Mouse (Mus musculus) WW6 (cell line): ENCODE measurements around the gene Gpr18.
"Not testable (repeated sequence)": the region's sequence is repeated elsewhere in the genome, so short reads cannot be mapped to it uniquely, and the experiment has no call there.

Source experiments
- DNase-seq: peaks from one replicate; pipeline ENCODE4 v3.0.0-alpha.2; 2013; ENCODE audit warnings: low read depth, low spot score

The Gpr18 gene

DNA sequence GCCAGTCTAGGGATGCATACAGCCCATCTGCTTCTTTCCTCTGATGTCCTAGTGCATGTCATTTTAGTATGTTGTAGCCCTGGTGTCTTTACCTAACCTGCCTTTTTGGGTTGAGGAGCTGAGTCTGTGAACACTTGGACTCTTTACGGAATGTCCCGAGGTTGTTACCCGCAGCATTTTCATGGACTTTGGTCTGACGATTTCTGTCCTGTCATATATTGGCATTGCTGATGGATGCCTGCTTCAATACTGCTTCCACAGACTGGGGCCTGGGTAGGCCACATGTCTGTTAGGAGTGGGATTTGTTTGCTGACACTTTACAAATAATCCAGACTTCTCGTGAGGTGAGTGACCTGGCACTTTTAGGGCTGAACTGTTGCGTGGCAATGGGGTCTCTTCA, 21.8 kb downstream of the Gpr18 start:
- DNase-seq: no peak

DNA sequence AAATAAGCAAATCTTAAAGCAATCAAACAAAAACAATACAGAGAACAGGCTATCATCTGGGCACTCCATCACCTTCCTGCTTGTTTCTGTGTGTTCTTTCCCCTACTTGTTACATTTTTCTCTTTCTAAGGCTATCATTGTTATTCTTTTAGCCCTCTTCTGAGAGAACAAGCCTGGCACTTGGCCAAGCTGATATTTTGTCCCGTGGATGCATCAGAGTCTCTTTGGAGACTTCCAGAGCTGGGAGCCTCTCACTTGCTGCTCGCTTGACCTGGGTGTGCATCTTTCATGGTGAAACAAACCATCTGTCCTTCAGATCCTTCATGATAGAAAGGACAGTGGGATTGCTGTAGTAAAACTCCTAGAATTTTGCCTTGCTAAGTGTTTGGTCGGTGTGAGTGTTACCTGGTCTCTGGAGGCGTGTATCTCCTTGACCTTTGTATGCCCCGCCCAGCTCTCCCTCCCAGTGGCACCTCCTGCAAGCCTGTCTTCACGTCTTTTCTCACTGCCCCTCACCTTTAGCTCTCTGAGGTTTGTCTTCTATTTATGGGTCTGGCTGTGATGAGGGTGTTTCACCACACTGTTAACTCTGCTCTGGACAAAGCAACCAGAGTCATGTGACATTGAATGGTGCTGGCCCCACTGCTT, 31.3 kb downstream of the Gpr18 start:
- no peak for DNase-seq

DNA sequence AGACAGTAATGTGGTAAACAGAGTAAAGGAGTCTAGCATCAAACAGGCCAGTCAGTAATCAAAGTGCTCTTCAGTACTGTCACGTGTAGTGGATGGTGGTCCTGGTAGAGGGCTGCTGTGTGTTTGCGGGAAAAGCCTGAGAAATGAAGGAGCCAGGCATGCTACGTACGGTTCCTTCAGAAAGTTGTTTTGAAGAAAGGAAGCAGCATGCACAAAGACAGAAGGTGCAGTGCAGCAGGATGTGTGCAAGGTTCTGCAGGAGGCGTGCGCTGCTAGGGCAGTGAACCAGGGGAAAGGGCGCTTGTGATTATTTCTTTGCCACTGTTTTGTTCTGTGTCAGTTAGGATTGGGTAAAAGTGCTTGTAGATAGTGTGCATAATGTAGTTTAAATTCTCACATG, 34.4 kb downstream of the Gpr18 start:
- DNase-seq: no peak

DNA sequence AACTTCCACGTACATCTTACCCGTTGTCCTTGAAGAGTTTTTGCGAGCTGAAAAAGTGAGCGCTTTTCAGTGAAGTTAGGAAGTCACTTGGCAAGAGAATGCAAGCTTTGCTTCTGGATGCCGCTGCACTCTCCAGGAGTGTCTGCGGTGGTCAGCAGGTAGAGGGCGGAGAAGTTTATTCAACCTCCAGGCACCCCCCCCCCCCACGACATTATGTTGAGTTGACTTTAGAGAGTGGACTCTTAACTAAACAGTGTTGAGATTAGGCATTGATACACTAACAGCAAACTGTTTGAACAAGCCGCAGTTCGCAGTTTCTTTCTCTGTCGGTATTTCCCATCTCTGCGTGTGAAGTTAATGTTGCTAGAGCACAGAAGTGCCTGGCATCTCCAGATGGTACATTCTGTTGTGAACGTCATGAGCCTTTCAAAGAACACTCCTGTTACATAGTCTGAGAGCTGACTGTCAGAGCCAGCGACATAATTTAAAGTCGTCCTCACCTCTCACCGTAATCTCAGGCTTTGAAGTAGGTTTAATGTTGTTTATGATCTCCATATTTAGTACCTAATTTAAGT, 36.2 kb downstream of the Gpr18 start:
- no peak for DNase-seq

DNA sequence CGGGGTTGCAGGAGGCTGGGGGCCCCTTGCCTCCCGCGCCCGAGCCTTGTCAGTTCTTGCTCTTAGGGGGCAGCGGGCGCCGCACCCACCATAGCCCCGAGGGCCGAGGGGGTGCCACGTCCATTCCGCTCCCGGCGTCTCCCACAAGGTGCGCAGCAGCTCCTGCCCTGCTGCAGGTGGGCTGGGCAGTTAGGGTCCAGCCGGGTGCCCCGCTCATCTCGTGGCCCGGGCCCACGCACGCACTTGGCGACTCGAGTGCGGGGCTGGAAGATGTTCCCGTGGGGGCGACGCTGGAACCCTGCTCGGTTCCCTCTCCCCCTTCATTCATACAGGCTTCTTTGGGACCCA, 36.7 kb downstream of the Gpr18 start:
- no peak for DNase-seq

DNA sequence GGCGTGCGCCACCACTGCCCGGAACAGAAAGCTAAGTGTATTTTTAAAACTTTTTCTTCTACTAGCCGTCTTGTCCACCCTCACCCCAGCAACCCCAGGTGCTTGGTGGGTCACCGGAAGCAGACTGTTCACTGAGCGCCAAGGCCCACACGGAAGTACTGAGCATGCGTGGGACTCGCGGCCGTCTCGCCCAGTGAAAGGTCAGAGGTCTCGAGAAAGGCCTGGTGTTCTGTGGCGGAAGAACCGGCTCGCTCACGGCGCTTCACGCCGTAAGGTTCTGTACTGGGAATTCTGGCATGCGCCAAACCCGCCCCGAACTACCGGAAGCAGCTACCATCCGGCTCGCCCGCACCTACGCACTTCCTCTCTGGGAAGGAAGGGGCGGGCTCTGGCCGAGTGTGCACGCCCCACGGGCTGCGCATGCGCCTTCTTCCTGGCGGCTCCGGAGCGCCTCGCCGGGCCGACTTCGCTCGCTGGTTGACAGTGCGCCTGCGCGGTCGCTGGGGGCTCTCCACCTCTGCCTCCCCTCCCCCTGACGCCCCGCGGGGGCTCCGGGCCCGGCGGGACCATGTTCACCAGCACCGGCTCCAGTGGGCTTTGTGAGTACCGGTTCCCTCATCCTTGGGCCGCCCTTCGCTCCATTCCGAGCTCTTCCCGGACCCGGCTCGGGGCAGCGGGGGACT, 37.3 kb downstream of the Gpr18 start, which contains the start of gene Ubac2:
TSS of gene Ubac2 (plus strand) at position 445 of the 683 bp plus-strand sequence.
- peak; percentile 93 for DNase-seq

DNA sequence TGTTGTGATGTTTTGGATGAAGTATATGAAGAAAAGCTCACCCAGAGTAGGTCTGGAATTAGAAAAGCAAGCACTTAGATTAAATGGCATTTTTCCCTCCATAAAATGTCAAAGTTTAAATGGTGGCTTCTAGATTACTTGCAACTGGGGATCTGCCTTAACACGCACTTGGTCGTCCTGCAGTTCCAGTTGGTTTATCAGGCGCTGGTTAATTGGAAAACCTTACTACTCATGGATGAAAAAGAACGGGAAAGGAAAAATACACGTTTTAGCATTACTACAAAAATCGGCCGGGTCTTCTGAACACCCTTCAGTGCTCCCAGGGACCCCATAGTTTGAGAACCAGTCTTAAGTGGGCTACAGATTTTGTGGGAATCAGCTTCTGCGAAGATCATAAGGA, 37.9 kb downstream of the Gpr18 start:
- DNase-seq: no peak

DNA sequence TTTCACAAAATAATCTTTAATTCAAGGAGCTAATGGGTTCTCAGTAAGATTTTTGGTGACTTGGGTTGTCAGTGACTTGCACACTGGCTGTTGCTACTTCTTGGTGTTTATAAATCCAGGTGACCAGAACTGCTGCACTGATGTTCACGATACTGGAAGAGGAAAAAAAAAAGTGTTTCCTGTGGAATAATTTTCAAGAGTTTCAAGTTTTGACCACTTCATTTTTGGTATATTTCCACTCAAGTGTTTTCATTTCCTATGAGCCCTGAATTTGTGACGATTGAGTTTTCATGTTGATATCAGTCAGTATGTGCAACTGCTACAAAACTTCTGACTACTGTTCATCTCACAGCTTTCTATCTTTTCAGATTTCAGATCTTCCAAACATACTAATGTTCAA, 38.7 kb downstream of the Gpr18 start:
- no peak for DNase-seq

DNA sequence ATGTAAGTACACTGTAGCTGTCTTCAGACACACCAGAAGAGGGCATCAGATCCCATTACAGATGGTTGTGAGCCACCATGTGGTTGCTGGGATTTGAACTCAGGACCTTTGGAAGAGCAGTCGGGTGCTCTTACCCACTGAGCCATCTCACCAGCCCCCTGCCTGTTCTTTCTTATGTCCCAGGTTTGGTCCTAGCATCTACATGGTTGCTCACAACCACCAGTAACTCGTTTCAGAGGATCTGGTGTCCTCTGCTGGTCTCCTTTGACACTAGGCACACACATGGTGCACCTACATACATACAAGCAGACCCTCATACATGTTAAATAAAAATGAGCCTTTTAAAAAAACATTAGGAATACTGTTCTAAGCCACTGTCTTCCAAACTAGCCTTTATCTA, 39.4 kb downstream of the Gpr18 start:
- not testable (repeated sequence) for DNase-seq

DNA sequence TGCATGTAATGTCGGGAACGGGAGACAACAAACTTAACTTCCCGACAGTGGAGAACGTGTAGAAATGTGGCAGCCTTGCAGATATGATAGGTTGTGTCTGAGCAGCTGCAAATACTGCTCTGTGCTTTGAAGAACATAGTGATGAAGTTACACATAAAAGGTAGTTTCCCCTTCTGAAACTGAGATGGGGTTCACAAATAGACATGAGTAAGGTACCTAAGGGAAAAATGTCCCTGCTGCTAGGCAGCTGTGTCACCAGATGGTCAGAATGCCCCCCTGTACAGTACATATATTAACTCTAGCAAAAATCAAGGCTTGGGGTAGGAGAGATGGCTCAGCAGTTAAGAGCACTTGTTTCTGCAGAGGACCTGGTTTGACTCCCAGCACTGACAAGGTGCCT, 41.9 kb downstream of the Gpr18 start:
- no peak for DNase-seq

DNA sequence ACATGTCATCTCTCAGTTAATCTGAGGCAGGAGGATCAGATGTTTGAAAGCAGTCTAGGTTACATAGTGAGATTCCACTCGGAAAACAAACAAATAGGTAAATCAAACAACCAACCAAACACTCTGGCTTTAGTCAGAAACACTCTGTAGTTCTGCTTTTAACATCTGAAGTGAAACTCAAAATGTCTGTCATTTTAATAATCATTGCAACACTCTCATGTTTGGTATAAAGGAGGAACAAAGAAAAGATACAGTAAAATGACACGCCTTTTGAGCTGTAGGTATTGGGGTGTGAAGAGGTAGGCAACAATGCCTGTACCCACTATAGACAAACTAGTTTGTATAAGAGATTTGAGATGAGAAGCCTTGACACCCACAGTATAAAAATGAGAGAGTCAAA, 42.4 kb downstream of the Gpr18 start:
- no peak for DNase-seq

DNA sequence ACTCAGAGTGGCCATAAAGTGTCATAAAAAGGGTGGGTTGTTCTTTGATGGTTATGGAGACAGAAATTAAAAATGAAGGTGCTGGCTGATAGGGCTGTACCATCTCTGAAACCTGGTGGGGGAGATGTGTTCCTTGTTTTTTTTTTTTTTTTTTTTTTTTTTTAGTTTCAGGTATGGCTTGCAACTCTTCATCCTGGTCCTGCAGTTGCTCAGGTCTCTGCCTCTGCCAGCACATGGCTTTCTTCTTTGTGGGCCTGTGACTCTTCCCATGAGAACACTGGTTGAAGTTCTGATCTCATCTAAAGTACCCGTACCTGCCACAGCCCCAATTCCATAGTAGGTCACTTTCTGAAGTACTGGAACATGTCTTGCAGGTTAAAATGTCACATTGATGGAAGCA, 42.8 kb downstream of the Gpr18 start:
- DNase-seq: no peak

DNA sequence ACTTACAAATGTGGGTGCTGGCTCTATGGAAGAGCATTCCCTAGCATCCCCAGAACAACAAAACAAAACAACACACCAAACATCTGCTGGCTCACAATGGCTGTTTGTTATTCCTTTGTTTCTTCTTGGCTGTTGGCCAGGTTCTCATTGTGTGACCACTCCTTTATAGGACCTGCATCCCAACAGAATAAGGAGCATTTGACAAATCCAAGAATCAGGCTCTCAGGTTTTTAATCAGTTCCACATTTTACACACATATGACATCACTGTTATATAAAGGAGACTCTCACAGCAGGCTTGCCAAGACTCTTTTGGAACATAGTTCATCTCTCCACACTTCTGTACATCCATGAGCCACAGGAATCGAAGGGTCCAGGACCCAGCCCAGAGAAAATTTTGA, 46.5 kb downstream of the Gpr18 start:
- DNase-seq: no peak

DNA sequence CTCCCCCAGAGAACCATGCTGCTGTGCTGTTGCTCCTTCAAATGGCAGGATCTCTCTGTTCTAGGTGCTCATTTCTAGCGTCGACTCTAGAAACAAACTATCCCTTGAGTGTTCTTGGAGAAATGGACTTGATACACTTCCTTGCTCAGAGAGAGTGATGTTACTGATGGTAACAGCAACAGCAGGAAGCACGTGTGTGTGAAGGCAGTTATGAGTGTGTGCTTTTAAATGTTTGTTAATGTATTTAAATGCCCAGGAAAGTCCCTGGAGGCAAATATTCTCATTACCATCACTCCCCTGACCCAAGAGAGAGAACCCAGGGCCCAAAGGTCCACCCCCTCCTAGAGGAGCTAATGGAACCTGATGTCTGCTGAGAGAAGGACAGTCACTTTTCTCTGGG, 49.0 kb downstream of the Gpr18 start:
- DNase-seq: no peak

DNA sequence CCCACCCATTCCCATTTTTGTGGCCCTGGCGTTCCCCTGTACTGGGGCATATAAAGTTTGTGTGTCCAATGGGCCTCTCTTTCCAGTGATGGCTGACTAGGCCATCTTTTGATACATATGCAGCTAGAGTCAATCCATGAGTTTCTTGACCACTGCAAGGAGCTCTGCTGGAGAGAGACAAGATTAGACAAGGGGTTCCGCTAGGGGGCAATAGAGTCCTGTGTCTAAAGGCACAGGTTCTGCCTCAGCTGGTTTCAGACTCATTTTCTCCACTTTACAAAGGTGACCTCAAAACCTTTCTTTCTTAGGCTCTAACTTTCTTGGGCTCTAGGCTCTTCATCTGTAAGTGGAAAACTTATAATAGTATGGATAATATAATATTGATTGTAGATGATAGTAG, 50.4 kb downstream of the Gpr18 start:
- DNase-seq: not testable (repeated sequence)
